Mouse (Mus musculus): ENCODE measurements around the gene Rasl10b.

- no peak for TF ChIP-seq CTCF (IDR thresholded peaks at IDR 0.05; ENCODE audit: low read depth)
- TF ChIP-seq EP300 (IDR thresholded peaks at IDR 0.05; ENCODE audit: low read depth), result no peak
These were observed 28.4 kb downstream of the Rasl10b start, which contains the start of gene 1700020L24Rik for GRCm38 (mm10) chr11:83437377-83437776.
